Mouse (Mus musculus) lung, adult 2 months (tissue): ENCODE results near the gene Tmc5.

Experiments
- CTCF ChIP-seq: fragments of 200-500 bp; IDR thresholded peaks from 2 replicates; pipeline ENCODE4 v1.5.1; 2011; ENCODE audit warnings: mild to moderate bottlenecking, low read length, control low read depth; ENCODE audit not compliant: insufficient read depth
- POLR2A ChIP-seq: fragments of 200-500 bp; IDR thresholded peaks from 2 replicates; pipeline ENCODE4 v1.6.1; 2011; ENCODE audit warnings: low read depth, mild to moderate bottlenecking, control low read depth, low read length, borderline replicate concordance; ENCODE audit errors: extremely low read depth

- peak; percentile 86 for TF ChIP-seq CTCF
- no peak for TF ChIP-seq POLR2A
These were observed 1.9 kb upstream of the Tmc5 start for GRCm38 (mm10) chr7:118595228-118595627.
